Mouse (Mus musculus) small intestine, adult 2 months (tissue): ENCODE data around the gene A630010A05Rik. TPM values are rescaled to one million over a fixed set of nuclear protein-coding genes. Genes with fewer than 3 reads are reported as not detected.
"Not testable (repeated sequence)": the region's sequence is repeated elsewhere in the genome, so short reads cannot be mapped to it uniquely, and the experiment has no call there.

Experiments used
- H3K27ac ChIP-seq: fragments of 200-500 bp; 2 replicates; pipeline ENCODE4 v1.5.1; 2012; ENCODE audit warnings: low read depth, low read length, control low read depth, inconsistent platforms; ENCODE audit not compliant: insufficient read depth
- H3K27me3 ChIP-seq: fragments of 200-500 bp; 2 replicates; pipeline ENCODE4 v1.6.1; 2012; ENCODE audit warnings: mild to moderate bottlenecking, moderate library complexity, low read length, inconsistent platforms; ENCODE audit not compliant: control insufficient read depth, insufficient read depth
- H3K36me3 ChIP-seq: fragments of 200-500 bp; 2 replicates; pipeline ENCODE4 v1.6.1; 2012; ENCODE audit warnings: mild to moderate bottlenecking, low read length, control low read depth, inconsistent platforms; ENCODE audit not compliant: control insufficient read depth, insufficient read depth
- H3K4me1 ChIP-seq: fragments of 200-500 bp; 2 replicates; pipeline ENCODE4 v1.6.1; 2012; ENCODE audit warnings: low read length, inconsistent platforms, mixed read lengths; ENCODE audit not compliant: control insufficient read depth, insufficient read depth, insufficient read length
- H3K4me3 ChIP-seq: fragments of 200-500 bp; 2 replicates; pipeline ENCODE4 v1.5.1; 2012; ENCODE audit warnings: low read depth, mild to moderate bottlenecking, control low read depth, inconsistent platforms, low read length, moderate library complexity
- CTCF ChIP-seq: fragments of 200-500 bp; IDR thresholded peaks from 2 replicates; pipeline ENCODE4 v1.5.1; 2012; ENCODE audit warnings: low read depth, mild to moderate bottlenecking, control low read depth, inconsistent platforms, low read length, moderate library complexity, mixed read lengths; ENCODE audit not compliant: insufficient replicate concordance, insufficient read length; ENCODE audit errors: extremely low read depth
- POLR2A ChIP-seq: fragments of 200-500 bp; IDR thresholded peaks from 2 replicates; pipeline ENCODE4 v1.6.1; 2012; ENCODE audit warnings: low read depth, mild to moderate bottlenecking, control low read depth, inconsistent platforms, low read length, moderate library complexity
- WGBS: fragments of 180-500 bp; shearing (Covaris S2); methylation state at CpG from one replicate; pipeline ENCODE4 v1.1.7; 2018; 5-methylcytosine and 5-hydroxymethylcytosine counted together
- polyA plus RNA-seq: library from polyadenylated mRNA; depleted of rRNA; stranded (reverse); fragments of >200 nt; gene quantifications from 2 replicates; pipeline ENCODE4 v1.2.3, GENCODE M21; 2012; rRNA removed

A630010A05Rik gene
- not detected in 2 replicates for polyA plus RNA-seq

- H3K27me3 ChIP-seq = no peaks in the 10 kb centered on the region
These were observed at the start of gene A630010A05Rik for GRCm38 (mm10) chr16:14562017-14562416. A630010A05Rik (plus strand) TSS chr16:14562317.

GRCm38 (mm10) chr16:14535766-14536165, 26.4 kb upstream of the A630010A05Rik start:
- H3K4me1 ChIP-seq = no peaks in the 10 kb centered on the region
- H3K27me3 ChIP-seq = no peaks in the 10 kb centered on the region
- no peak overlapping the region for H3K4me3 ChIP-seq
- H3K27ac ChIP-seq = no peak overlapping the region
- TF ChIP-seq POLR2A (no peak), CTCF (no peak)
- H3K36me3 ChIP-seq = no peaks in the 10 kb centered on the region

More at GRCm38 (mm10) chr16:14562017-14562416, at the start of gene A630010A05Rik:
- H3K4me3 ChIP-seq = no peak within 1 kb of the TSS
- H3K4me1 ChIP-seq = no peaks in the 10 kb centered on the region
- H3K36me3 ChIP-seq = no peaks in the 10 kb centered on the region
- no peak for TF ChIP-seq CTCF
- no peak for TF ChIP-seq POLR2A
- H3K27ac ChIP-seq = no peak within 1 kb of the TSS
- 68% methylated on average over 1 of the region's 1 CpGs for WGBS

- WGBS = 34% methylated on average over 1 of the region's 1 CpGs
- not testable (repeated sequence) for H3K4me3 ChIP-seq, H3K27me3 ChIP-seq, H3K27ac ChIP-seq, H3K4me1 ChIP-seq, H3K36me3 ChIP-seq
These were observed 4.9 kb upstream of the A630010A05Rik start for GRCm38 (mm10) chr16:14557191-14557590.

Other genes with a start within 250 kb of the A630010A05Rik start
- 21.2 and 24.1 TPM in 2 replicates for gene Fopnl, start 244.9 kb upstream of the A630010A05Rik start, polyA plus RNA-seq
- gene Abcc1, start 200.8 kb upstream of the A630010A05Rik start, polyA plus RNA-seq = 2.7 and 3.7 TPM in 2 replicates